Mouse (Mus musculus) testis, adult 2 months (tissue): Measurements from ENCODE around the gene Susd3.

Experiments
- CTCF ChIP-seq: fragments of 200-500 bp; IDR thresholded peaks from 2 replicates; pipeline ENCODE4 v1.5.1; 2012; ENCODE audit warnings: low read depth, mild to moderate bottlenecking, inconsistent platforms, low read length, moderate library complexity; ENCODE audit not compliant: control insufficient read depth, insufficient read depth, insufficient replicate concordance
- POLR2A ChIP-seq: fragments of 200-500 bp; IDR thresholded peaks from 2 replicates; pipeline ENCODE4 v1.6.1; 2012; ENCODE audit warnings: low read depth, mild to moderate bottlenecking, inconsistent platforms, low read length, moderate library complexity; ENCODE audit not compliant: control insufficient read depth

GRCm38 (mm10) chr13:49215128-49215503 is 33.4 kb downstream of the Susd3 start:
- TF ChIP-seq POLR2A = no peak
- no peak for TF ChIP-seq CTCF
